Mouse (Mus musculus): ENCODE results near the gene Lamb1.

- TF ChIP-seq CTCF (IDR thresholded peaks at IDR 0.05; ENCODE audit: borderline replicate concordance, control insufficient read depth, extremely low read depth, insufficient read depth, low read length, poor library complexity) (no peak), POLR2A (IDR thresholded peaks at IDR 0.05; ENCODE audit: control insufficient read depth, extremely low read depth, insufficient read depth, low read length, poor library complexity) (no peak)
Observed at GRCm38 (mm10) chr12:31295505-31295904, 30.5 kb downstream of the Lamb1 start.

Data from thymus, adult 2 months (tissue).